Mouse (Mus musculus) adrenal gland (tissue): Measurements from ENCODE around the gene Rasa3.

Experiments
- intact Hi-C: fragments of 180-260 bp; cut with DNase I; formaldehyde crosslinking; loops from one replicate; pipeline ENCODE4 v1.15.1; 2025

Gene Rasa3

GRCm38 (mm10) chr8:13623911-13624421 is 53.4 kb downstream of the Rasa3 start:
- intact Hi-C loops: loop anchor here (10.0 kb wide), 1 partner anchor 51 kb away; the partner anchor contains the start of gene Rasa3

- intact Hi-C loops: loop anchor here (10.0 kb wide), 1 partner anchor 52 kb away; the partner anchor contains the start of gene Rasa3
These were observed 54.2 kb downstream of the Rasa3 start for GRCm38 (mm10) chr8:13623038-13623750.

DNA sequence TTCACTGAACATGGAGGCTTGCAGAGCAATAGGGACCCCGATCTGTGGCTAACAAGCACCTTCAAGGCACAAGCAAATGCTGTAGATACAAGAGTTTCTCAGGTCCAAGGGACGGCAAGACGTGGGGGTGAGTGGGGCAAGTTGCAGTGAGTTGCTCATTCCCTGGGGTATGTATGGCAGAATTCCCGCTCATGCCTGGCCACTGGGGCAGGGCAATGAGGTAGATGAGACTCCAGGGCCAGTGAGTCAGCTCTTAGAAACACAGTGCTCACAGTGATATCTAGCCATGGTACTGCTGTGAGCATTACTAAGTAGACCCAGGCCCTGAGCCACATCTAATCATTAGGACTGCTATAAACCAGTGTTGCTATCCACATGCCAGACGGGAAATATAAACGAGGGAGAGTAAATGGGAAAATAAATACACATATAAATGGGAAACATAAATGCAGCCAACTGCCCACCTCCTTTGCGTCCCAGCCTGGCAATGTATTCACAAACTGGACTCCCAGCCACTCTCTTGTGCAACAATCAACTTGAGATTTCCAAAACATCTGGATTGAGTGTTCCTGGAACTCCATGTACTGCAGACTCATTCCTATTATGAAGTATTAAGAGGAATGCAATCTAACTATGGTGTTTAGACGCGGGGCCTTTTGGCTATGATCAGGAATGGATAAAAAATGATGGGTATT is 57.0 kb downstream of the Rasa3 start:
- intact Hi-C loops: loop anchor here (10.0 kb wide), 1 partner anchor 54 kb away; the partner anchor contains the start of gene Rasa3

- intact Hi-C loops: no loop called here
These were observed 60.4 kb downstream of the Rasa3 start for GRCm38 (mm10) chr8:13616831-13617505.

DNA sequence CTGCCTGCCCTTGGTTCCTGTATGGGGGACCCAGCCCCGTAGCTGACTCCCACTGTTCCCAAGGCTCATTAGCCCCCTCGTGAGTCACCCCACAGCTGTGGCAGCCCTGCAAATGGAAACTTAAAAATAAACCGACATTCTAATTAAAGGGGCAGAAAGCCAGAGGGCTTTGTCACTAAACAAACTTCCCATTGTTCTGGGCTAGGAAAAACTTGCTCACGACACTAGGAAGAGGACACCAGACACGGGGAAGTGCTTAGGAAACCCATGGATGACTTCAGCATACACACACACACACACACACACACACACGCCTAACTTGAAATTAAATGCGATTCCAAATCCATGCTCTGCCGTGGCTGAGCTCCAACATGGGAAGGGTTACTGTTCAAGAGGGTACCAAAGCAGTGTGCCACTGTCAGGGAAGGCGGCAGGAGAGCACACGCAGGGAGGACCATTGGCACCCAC is 62.4 kb downstream of the Rasa3 start:
- intact Hi-C loops: no loop called here

GRCm38 (mm10) chr8:13614136-13614535 is 63.3 kb downstream of the Rasa3 start:
- intact Hi-C loops: no loop called here

GRCm38 (mm10) chr8:13611702-13612101 is 65.7 kb downstream of the Rasa3 start:
- intact Hi-C loops: no loop called here

DNA sequence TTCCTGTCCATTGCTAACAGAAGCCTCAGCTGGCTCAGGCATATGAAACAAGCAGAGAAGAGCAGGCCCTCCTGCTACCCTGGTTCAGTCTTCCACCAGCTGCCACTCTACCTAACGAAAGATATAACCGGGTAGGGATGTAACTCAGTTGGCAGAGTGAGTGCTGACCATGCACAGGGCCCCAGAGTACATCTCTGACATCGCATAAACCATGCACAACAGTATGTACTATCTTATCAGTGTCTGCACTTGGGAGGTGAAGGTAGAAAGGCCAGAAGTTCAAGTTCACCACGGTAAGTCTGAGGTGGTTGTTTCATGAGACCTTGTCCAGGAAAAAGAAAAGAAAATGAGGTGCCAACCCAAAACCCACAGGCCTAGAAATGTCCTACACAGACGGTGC is 67.4 kb downstream of the Rasa3 start:
- intact Hi-C loops: no loop called here

- intact Hi-C loops: no loop called here
These were observed 68.5 kb downstream of the Rasa3 start for GRCm38 (mm10) chr8:13608946-13609345.

DNA sequence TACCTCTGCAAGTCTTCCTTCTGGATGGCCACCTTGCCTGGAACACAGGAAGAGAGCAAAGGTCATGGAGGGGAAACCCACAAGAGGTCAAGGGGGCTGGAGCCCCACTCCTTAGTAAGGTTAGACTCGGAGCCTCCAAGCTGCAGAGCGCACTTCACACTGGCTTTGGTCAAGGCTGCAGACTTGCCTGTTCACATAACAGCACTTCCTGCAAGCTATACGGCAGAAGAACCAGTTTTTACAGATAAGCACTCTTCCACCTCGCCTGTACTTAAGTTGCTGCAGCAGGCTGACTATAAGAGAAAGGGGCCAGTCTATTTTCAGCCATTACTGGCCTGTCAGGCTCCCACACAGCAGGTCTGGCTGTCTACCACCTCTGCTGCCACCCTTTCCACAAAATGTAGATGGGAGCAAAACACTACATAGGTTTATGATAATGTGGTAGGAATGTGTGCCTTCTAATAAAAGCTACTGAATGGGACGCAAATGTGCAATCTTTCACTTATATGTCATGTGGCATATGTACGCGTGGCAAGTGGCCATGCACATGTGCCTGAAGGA is 71.4 kb downstream of the Rasa3 start:
- intact Hi-C loops: no loop called here

DNA sequence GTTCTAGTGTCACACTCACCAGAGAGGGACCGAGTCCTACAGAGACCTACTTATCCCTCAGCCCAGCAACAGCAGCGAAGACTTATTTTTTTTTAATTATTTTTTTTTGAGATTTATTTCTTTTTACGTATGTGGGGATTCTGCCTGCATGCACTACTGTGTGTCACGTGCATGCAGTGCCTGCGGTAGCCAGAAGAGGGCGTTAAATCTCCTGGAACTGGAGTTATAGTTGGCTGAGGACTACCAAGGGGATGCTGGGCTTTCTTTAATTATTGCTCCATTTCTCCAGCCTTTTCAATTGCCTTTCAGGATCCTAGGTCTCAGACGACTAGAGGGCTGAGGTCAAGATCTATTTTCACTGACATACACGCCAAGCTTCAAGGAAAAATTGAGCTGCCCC is 74.8 kb downstream of the Rasa3 start:
- intact Hi-C loops: loop anchor here (5.0 kb wide), 2 partner anchors 75 to 125 kb away; partner anchors contain the start of gene Rasa3

- intact Hi-C loops: loop anchor here (5.0 kb wide), 2 partner anchors 76 to 126 kb away; partner anchors contain the start of gene Rasa3
These were observed 76.2 kb downstream of the Rasa3 start for GRCm38 (mm10) chr8:13601166-13601565.

DNA sequence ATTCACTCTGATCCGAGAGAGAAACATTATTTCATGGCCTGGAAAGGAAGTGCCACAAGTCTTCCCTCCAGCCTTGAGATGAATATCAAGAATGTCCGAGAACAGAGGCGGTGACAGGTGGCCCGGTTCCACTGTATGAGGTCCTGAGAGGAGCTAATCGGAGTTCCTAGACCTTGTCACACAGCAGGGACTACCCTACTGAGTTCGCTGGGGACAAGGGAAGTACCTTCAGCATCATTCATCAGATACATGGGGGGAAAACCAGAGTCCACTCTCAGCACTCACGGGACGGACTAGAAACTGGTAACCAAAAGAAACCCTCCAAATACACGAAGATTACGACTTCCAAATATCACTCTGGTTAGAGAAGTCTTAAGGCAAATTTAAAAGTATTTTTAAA is 76.7 kb downstream of the Rasa3 start:
- intact Hi-C loops: loop anchor here (5.0 kb wide), 2 partner anchors 77 to 127 kb away; partner anchors contain the start of gene Rasa3

GRCm38 (mm10) chr8:13600204-13600603 is 77.2 kb downstream of the Rasa3 start:
- intact Hi-C loops: loop anchor here (5.0 kb wide), 2 partner anchors 77 to 127 kb away; partner anchors contain the start of gene Rasa3

- intact Hi-C loops: no loop called here
These were observed 79.6 kb downstream of the Rasa3 start for GRCm38 (mm10) chr8:13597777-13598176.

- intact Hi-C loops: no loop called here
These were observed 81.5 kb downstream of the Rasa3 start for GRCm38 (mm10) chr8:13595861-13596260.

GRCm38 (mm10) chr8:13594884-13595323 is 82.5 kb downstream of the Rasa3 start:
- intact Hi-C loops: no loop called here

DNA sequence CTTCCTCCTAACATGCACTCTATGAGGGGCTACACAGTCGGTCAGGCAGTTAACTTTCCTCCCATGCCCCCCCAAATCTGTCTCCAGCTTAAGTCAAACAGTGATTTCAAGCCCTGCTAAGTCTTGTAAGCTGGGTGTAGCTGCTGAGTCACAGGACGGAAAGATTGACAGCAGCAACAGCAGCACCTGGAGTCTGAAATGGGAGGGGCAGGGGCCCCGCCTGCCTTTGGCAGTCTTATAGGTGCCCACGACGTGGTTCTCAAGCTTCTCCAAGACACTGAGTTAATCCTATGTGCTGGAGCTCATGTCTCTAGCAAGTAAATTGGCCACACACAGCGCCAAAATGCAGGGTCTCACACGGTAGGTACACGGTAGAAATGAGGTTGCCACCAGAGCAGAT is 84.1 kb downstream of the Rasa3 start:
- intact Hi-C loops: no loop called here

- intact Hi-C loops: no loop called here
These were observed 86.2 kb downstream of the Rasa3 start for GRCm38 (mm10) chr8:13591246-13591645.

- intact Hi-C loops: no loop called here
These were observed 88.3 kb downstream of the Rasa3 start for GRCm38 (mm10) chr8:13589071-13589470.

GRCm38 (mm10) chr8:13584652-13585051 is 92.8 kb downstream of the Rasa3 start:
- intact Hi-C loops: no loop called here
